Mouse (Mus musculus) thymus, adult 18-20 months (tissue): ENCODE data around the gene Atp1b2.
"Not testable (repeated sequence)": the region's sequence is repeated elsewhere in the genome, so short reads cannot be mapped to it uniquely, and the experiment has no call there.

ENCODE experiments used
- DNase-seq, 2 experiments: peaks; one replicate each; pipeline ENCODE4 v3.0.0; 2022; ENCODE audit warnings: mixed read lengths in 2 of 2

Gene Atp1b2

DNA sequence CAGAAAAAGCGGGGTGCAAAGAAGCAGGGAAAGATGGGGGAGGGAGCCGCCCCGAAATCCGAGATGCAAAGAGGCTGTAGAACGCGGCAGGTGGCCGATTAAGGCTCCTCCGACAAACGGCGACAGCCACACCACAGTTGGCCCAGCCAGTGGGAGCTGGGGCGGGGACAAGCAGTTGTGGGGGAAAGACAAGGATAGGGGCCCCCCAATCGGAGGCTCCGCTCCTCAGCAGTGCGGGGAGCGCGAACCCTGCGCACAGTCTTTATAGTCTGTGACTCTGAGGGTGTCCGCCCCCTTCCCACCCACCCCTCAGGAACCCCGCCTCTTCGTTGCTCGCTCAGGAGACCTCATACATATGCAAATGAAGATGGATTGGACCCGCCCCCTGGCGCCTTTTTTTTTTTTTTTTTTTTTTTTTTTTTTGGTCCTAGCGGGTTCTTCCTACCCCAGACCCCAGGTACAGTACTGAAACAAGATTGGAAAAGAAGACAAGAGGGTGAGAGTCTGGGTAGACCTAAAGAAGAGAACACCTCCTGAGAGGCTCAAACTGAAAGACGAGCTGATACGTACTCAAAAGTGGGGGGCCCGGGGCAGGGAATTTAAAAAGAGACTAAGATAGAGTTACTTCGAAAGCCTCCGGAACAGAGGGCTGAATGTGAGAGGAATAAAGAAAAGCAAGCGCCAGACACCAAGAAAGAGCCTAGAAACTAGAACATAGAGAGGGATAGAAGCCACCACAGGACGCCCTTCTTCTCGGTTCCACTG, at the start of gene Atp1b2:
Atp1b2 (minus strand) TSS at position 217 of the 765 bp plus-strand sequence.
- DNase-seq = peak; percentile 62 to 74

DNA sequence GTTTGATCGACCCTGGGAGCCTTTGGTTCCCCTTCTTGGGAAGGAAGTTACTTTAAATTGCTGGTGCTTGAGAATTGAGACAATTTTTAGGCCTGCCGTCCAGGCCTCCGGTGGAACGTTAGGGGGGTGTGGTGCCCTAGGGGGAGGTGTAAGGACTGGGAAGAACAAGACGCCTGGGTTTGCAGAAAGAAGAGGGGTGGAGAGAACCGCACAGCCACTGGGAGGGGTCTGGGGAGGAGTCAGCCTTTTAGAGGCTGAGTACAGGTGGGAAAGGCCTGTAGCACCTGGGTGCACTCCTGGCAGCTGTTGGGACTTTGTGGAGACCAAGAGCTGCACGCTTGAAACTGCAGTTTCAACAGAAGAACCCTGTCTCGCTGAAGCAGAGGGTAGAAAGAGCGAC, 49.0 kb upstream of the Atp1b2 start:
- no peak for DNase-seq

- DNase-seq = no peak
These were observed 47.7 kb upstream of the Atp1b2 start for GRCm38 (mm10) chr11:69653399-69653798.

GRCm38 (mm10) chr11:69645860-69646259, 40.1 kb upstream of the Atp1b2 start:
- no peak for DNase-seq

DNA sequence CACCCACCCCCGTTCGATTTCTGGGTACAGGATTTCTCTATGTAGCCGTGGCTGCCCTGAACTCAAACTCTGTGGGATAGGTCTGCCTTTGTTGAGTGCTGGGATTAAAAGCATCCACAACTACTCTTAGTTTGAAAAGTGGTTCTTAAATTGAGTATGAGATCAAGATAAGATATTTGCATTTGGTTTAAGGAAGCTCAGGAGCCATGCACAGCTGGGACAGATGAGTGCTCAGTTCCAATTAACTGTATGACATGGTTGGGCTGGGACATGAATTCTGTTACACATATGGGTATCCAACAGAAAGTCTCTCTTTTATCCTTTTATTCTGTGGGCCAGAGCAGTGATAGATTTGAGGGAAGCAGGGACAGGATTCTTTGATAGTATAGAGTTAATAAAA, 29.7 kb upstream of the Atp1b2 start:
- no peak for DNase-seq

GRCm38 (mm10) chr11:69633128-69633866, 27.6 kb upstream of the Atp1b2 start:
- DNase-seq = peak; percentile 53 to 64

DNA sequence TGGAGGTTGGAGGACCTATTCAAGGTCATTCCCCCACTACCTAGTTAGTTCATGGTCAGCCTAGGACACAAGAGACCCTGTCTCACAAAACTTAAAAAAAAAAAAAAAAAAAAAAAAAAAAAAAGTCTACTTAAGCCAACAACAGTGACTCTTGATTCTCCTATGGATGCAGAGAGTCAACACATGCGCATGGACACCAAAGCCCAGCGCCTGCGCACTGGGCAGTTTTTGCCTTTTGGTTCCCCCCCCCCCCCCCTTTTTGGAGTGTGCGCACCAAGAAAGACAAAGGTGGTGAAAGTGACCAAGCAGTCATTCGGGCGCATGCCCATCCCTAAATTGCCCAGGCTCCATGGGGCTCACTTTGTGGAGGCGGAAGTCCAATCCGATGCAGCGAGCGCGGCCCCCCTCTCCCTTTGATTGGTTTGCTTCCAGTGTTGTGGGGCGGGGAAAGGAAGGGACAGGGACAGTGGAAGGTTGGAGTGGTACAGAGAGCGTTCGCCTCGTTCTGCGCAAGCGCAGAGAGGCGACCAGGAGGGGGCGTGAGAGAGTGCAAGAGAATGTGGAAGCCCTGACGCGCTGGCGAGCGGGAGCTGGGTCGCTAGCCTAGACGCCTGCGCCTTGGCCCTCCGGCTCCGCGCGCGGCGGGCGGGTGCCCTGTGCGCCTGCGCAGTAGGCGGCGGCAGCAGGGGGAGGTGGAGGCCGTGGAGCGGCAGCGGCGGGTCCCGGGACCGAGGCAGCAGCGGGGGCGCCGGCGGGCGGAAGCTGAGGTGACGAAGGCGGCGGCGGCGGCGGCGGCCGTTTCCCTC, 26.7 kb upstream of the Atp1b2 start, which contains the start of gene Fxr2:
Fxr2 (plus strand) TSS at position 707 of the 806 bp plus-strand sequence.
- DNase-seq = peak; percentile 100

DNA sequence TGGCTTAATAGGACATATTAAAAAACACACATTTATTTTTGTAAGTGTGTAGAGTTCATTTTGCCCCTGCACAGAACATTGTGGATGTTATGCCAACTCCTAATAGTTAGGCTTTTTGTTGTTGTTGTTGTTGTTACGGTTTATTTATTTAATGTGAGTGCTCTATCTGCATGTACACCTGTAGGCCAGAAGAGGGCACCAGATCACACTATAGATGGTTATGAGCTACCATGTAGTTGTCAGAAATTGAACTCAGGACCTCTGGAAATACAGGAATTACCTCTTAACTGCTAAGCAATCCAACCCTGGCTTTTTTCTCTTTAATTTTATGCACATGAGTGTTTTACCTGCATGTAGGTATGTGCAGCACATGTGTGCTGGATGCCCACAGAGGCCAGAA, 24.1 kb upstream of the Atp1b2 start:
- no peak for DNase-seq

GRCm38 (mm10) chr11:69628286-69628685, 22.5 kb upstream of the Atp1b2 start:
- DNase-seq = peak in 1 of 2 experiments; percentile 36

DNA sequence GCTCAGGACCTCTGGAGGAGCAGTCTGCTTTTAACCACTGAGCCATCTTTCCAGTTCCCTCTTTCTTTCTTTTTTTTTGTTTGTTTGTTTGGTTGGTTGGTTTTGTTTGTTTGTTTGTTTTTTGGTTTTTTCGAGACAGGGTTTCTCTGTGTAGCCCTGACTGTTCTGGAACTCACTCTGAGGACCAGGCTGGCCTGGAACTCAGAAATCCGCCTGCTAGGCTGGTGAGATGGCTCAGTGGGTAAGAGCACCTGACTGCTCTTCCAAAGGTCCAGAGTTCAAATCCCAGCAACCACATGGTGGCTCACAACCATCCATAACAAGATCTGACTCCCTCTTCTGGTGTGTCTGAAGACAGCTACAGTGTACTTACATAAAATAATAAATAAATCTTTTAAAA, 18.6 kb upstream of the Atp1b2 start:
- not testable (repeated sequence) for DNase-seq

- no peak for DNase-seq
These were observed 17.3 kb upstream of the Atp1b2 start for GRCm38 (mm10) chr11:69623006-69623405.

GRCm38 (mm10) chr11:69622406-69622805, 16.7 kb upstream of the Atp1b2 start:
- no peak for DNase-seq

GRCm38 (mm10) chr11:69621571-69622268, 16.0 kb upstream of the Atp1b2 start, which contains the start of gene Sat2:
TSS of gene Sat2 (plus strand) at chr11:69622024.
- DNase-seq = no peak

DNA sequence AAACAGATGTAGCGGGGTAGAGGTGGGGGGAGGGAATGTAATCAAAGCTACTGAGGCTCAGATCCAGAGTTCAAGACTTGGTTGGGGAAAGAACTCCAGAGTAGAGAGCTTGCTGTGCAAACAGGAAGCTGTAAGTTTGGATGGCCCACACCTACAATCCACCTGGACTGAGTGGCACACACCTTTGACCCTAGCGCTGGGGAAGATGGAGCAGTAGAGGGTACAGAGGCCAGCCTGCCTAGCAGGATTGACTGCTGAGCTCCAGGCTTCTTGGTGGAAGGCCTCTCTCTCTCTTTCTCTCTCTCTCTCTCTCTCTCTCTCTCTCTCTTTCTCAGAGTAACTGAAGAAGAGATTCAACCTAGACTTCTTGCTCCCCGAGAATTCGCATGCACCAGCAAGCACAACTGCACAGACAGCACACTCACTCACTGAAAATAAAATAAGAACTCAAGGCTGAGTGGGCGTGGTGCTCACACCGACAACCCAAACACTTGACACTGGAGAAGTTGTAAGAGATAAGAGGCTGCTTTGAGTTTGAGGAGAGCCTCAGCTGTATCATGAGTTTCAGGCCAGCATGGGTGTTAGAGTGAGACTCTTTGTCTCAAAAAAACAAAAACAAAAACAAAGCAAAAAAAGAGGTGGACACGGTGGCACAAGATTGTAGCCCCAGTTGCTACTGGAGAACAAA, 14.8 kb upstream of the Atp1b2 start:
- no peak for DNase-seq

GRCm38 (mm10) chr11:69617805-69618204, 12.1 kb upstream of the Atp1b2 start, which contains the start of gene Shbg:
TSS of gene Shbg (minus strand) at chr11:69617905.
- DNase-seq = no peak

- no peak for DNase-seq
These were observed 11.0 kb upstream of the Atp1b2 start for GRCm38 (mm10) chr11:69616781-69617180.

DNA sequence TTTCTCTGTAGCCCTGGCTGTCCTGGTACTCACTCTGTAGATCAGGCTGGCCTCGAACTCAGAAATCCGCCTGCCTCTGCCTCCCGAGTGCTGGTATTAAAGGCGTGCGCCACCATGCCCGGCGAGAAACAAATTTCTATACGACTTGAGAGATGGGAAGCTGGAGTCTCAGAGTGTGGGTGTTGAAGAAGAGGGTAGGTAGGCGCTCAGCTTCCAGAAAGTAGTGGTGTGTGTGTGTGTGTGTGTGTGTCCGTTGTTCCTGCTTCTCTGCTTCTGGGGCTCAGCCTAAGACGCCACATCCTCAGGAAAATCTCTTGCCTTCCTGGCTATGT, 8.5 kb upstream of the Atp1b2 start:
- DNase-seq = not testable (repeated sequence)

DNA sequence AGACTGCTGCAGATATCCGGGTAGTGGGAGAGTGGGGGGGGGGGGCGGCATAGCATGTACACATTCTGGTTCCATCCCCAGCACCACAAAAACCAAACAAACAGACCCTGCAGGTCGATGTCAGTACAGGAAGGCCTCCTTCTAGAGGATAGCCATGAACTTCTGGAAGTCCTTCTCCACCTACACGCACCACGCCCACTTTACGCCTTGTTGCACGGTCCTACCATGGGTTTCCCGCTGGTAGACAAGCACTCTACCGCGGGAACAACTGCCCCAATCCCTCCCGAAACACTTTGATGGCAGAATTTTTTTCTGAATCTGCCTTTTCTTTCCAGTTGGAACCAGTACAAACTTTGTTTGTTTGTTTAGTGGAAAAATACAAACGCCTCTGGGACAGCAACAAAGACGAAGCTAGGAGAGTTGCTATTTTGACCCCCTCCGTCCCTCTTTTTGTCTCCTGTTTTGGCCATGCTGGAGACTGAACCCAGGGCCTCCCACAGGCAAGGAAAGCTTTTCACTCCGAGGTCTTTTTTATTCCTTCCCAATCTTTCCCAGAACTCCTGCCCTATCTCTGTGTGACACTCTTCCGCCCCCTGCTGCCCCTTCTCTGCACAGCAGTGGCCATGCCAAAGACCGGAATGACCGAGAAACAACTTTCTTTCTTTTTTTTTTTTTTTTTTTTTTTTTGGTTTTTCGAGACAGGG, 8.0 kb upstream of the Atp1b2 start:
- DNase-seq = peak; percentile 42 to 44

GRCm38 (mm10) chr11:69610899-69611298, 5.2 kb upstream of the Atp1b2 start:
- DNase-seq = no peak

DNA sequence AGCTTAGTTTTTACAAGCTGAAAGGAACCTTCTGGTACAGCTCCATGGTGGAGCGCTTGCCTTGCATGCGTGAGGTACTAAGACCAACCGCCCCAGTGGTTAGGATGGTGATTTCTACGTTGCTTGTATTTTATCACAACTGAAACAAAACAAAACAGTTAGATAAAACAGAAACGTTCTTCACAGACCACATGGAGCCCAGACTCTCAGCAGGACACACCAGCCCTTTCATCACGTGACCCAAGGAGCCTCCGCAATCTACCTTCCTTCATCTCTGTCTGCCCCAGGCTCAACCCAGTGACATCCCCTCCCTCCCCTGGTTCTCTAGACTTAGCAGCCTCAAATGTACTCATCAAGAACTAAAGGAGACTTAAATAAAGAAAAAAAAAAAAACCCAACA, 3.7 kb upstream of the Atp1b2 start:
- no peak for DNase-seq

DNA sequence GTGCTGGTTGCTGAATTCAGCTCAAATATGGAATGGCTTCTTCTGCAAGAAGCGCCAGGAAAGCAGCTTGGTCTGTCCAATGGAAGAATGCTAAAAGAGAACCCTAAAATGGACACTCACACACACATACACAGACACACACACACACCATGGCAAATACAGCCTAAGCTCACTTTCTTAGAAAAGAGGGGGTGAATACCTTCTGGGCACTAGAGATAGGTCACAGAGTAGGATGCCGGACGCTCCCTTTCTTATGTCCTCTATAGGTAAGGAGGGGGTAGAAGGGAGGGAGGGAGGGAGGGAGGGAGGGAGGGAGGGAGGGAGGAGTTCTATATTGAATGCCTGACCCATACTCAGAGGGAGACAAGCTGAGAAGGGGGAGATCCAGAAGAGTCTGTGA, 2.8 kb upstream of the Atp1b2 start:
- no peak for DNase-seq
